Mouse (Mus musculus): ENCODE results near the gene Gm20721.

DNA sequence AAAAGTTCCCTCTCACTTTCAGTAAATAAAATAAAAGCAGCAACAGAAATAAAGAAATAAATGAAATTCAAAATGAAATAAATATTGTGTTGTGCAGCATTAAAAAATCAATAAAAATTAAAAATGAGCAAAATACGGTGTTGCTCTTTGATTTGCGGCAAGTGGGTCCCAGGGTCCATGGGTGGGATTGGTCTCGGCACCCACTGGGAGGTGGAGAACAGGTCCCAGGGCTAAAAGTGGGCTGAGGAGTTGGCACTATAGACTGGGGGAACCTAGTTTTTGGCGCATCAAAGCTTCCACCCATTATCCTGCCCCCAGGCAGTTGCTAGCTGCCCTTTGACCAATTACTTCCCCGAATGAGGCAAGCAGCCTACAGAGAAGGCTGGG lies at the start of gene Gm20721:
- no peak for TF ChIP-seq POLR2A (IDR thresholded peaks at IDR 0.05; ENCODE audit: insufficient read length, low read depth)
- no peak for TF ChIP-seq TCF12 (IDR thresholded peaks at IDR 0.05; ENCODE audit: insufficient read depth, poor library complexity, severe bottlenecking)
- TF ChIP-seq SRF (IDR thresholded peaks at IDR 0.05; ENCODE audit: control insufficient read depth, insufficient read length, low read depth): no peak
